Mouse (Mus musculus) lung, postnatal 4 days (tissue): ENCODE measurements around the gene Cald1.

Experiments used
- DNase-seq, 2 experiments: peaks; one replicate each; pipeline ENCODE4 v3.0.0; 2021

Cald1 gene

GRCm38 (mm10) chr6:34598121-34599065 is at the start of gene Cald1:
Cald1 (plus strand) TSS chr6:34598500.
- peak; percentile 69 to 80 for DNase-seq

DNA sequence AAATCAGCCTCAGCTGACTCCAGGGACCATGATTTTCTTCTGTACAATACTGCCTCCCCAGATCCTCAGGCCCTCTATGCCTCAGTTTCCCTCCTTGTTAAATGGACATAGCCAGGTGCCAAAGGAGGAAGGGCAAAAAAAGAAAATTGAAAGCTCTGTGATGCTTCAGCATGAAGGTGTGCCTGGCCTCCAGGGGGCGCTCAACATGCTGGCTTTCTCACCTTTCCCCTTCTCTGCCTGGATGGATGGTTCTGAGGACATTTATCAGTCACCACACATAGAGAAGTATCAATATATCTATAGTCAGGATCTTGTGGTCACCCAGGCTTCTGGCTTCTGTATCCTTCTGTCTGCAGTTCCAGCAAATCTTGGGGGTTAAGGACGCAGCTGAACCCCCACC is 49.3 kb upstream of the Cald1 start:
- DNase-seq = peak; percentile 43 to 69

- no peak for DNase-seq
Measured at GRCm38 (mm10) chr6:34552489-34553157, 45.7 kb upstream of the Cald1 start.

DNA sequence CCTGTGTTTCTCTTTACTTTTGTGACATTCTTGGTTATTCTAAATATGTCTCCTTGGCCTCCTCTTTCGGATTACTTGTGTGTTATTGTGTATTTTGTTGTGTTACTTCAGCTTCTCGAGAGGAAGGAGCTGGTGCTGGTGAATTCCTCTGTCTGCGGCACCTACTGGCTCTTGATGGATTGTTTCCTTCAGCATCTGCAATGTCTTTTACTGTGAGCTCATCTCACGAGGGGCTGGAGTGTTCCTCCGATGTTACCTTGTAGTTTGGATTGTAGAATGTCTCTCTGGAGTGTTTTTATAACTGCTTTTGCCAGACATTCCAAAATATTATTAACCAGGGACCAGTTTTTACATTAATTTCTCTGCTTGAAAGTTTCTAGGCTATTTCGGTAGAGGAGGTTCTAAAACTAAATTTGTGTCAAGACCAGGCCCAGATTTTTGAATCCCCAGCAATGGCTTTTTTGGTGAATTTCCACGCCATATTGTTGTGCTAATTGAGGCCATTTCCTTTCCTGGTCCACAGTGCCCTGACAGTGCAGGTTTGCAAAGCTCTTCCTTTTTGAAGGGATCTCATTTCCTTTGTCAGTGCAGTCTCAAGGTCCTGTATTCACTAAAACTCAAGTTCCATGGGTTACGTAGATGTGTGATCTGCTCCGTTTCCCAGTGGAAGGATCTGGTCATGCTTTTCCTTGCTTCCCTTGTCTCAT is 43.9 kb upstream of the Cald1 start:
- DNase-seq = no peak

DNA sequence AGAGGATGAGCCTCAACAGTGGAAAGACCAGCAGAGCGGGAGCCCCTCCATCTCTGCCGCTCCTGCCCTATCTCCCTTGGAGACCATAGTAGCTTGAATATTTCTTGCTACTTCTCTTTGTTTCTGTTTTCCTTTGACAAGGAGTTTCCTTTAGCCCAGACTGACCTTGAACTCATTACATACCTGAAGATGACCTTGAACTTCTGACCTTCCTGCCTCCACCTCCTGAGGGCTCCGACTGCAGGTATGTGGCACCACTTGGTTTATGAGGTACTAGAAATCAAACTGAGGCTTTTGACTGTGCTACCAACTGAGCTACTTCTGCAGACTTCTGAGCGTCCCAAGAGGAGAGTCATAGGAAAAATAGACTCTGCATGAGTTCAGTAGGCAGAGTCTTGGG is 38.8 kb upstream of the Cald1 start:
- DNase-seq = no peak

- no peak for DNase-seq
Measured at GRCm38 (mm10) chr6:34565176-34565880, 33.0 kb upstream of the Cald1 start.

- DNase-seq = no peak
Measured at GRCm38 (mm10) chr6:34567298-34567697, 31.0 kb upstream of the Cald1 start.

GRCm38 (mm10) chr6:34579504-34580068 is 18.7 kb upstream of the Cald1 start:
- DNase-seq = no peak

DNA sequence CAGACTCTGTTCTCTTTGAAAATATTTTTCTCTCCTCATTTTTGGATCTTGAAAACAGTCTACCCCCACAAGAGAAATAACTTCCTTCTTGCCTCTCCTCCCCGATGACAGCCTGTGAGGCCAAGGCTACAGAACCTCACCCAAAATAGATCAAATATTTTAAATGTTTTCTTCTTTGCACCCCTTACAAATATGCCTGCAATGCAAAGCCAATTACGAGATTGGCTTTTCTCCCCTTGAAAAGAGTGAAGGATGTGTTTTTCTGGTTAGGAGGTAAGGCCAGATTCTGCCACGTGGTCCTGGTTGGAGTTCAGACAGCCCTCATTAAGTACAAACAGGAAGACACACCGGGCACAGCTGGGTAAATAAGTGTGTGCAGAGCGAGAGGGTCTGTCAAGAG is 14.9 kb upstream of the Cald1 start:
- DNase-seq = no peak

DNA sequence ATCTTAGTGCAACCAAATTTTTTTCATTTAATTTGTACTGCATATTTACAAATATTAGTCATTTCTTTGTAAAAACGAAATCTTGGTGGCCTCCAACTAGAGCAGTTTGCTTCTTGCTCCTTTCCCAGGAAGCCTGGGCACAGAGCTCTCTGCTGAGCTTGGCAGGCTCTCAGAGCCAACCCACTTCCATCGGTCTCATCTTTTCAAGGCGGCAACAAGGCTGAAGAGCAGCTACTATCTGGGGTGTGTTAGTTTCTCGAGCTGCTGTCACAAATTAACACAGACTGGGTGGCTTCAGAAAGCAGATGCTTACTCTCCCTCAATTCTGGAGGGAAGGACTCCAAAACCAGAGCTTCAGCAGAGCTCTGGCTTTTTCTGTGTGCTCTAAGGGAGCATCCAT is 10.2 kb upstream of the Cald1 start:
- DNase-seq = no peak

GRCm38 (mm10) chr6:34590716-34591115 is 7.6 kb upstream of the Cald1 start:
- no peak for DNase-seq

DNA sequence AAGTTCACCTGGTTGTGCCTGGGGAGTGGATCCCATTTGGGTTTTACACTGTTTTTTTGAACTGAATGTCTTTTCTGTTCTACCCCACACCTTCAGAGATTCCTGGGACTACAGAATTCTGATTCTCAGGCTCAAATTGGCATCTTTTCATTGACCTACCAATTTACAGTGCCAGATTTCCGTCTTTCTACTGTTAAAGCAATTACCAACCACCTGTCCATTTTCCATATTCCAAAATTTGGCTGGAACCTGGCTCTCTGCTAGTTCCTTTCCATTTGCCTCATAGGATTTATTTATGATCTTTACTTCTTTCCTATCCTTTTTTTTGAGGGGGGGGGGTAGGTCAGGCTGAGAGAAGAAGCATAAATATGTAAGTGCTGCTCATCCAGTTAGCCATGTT is 4.9 kb upstream of the Cald1 start:
- DNase-seq = no peak

- DNase-seq = no peak
Measured at GRCm38 (mm10) chr6:34597316-34597715, 984 bp upstream of the Cald1 start.

GRCm38 (mm10) chr6:34599171-34599570 is 871 bp downstream of the Cald1 start:
- no peak for DNase-seq

GRCm38 (mm10) chr6:34599631-34600111 is 1.4 kb downstream of the Cald1 start:
- peak in 1 of 2 experiments; percentile 32 for DNase-seq

GRCm38 (mm10) chr6:34600850-34601249 is 2.5 kb downstream of the Cald1 start:
- no peak for DNase-seq

- DNase-seq = no peak
Measured at GRCm38 (mm10) chr6:34602091-34602490, 3.8 kb downstream of the Cald1 start.

- DNase-seq = no peak
Measured at GRCm38 (mm10) chr6:34606407-34606806, 8.1 kb downstream of the Cald1 start.

GRCm38 (mm10) chr6:34608603-34609002 is 10.3 kb downstream of the Cald1 start:
- DNase-seq = no peak

DNA sequence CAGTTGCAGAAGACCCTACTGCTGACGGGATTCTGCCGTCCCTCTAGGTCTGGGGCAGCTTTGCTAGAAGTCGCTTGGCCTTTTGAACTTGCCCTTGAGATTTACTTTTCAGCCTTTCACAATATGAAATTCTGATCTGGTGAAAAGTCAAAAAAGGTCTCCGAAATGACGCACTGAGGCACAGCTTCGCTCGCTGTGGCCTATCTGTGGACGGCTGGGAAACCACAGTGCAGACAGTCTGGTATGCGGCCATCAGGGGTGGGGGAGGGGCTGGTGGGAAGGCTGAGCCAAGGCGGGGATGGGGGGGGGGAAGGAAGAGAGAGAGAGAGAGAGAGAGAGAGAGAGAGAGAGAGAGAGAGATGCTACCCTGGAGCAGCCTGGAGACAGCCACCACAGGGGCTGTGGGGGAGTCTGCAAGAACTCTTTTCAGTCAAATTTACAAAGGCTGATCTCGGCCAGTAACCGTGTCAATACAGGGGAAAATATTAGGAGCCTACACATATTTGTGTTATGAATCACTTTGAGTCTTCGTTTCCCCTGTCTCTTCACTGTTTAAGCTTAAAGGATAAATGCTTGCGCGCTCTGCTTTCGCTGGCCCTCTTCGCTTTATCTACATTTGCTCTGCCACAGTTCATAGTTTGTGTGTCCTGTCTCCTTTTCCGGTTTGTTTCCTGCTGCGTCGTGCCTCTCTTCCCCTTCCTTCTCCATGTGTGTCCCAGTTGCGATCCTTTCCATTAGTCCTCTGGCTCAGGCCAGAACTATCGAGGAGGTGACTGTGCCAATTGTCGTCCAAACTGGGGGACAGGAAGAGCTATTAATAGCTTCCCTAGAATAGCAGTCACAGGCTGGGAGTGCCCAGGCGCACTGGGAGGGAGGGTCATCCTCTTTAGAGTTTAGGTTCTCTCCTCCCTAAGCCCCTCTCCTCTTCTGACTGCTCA is 11.9 kb downstream of the Cald1 start:
- peak; percentile 67 to 79 for DNase-seq

GRCm38 (mm10) chr6:34613122-34613521 is 14.8 kb downstream of the Cald1 start:
- DNase-seq = no peak
